Mouse (Mus musculus): ENCODE data around the gene Adam10.

GRCm38 (mm10) chr9:70629711-70630110 lies 49.1 kb upstream of the Adam10 start:
- TF ChIP-seq GATA1 (IDR thresholded peaks at IDR 0.05; ENCODE audit: low read length) = no peak
- no peak for TF ChIP-seq TAL1 (IDR thresholded peaks at IDR 0.05; ENCODE audit: low read length)
